Mouse (Mus musculus) embryonic facial prominence, embryonic 12.5 days (tissue): Measurements from ENCODE around the gene Ap4m1. TPM values are rescaled to one million over a fixed set of nuclear protein-coding genes. Genes with fewer than 3 reads are reported as not detected.

Experiments used
- ATAC-seq: fragments of 200-750 bp; cut with Nextera tagmentation; 2 replicates; pipeline ENCODE4 v1.8.0; 2017; ENCODE audit not compliant: insufficient number of reproducible peaks, insufficient read depth, low FRiP score, low TSS enrichment
- H3K27ac ChIP-seq: fragments of 300-500 bp; sonication (generic); 2 replicates; pipeline ENCODE4 v1.5.1; 2016; ENCODE audit warnings: mild to moderate bottlenecking
- H3K27me3 ChIP-seq: fragments of 300-500 bp; sonication (generic); 2 replicates; pipeline ENCODE4 v1.6.1; 2016; ENCODE audit warnings: mild to moderate bottlenecking, moderate library complexity
- H3K36me3 ChIP-seq: fragments of 300-500 bp; sonication (generic); 2 replicates; pipeline ENCODE4 v1.6.1; 2016; ENCODE audit warnings: mild to moderate bottlenecking
- H3K4me1 ChIP-seq: fragments of 300-500 bp; sonication (generic); 2 replicates; pipeline ENCODE4 v1.6.1; 2016
- H3K4me2 ChIP-seq: fragments of 300-500 bp; sonication (generic); replicated peaks from 2 replicates; pipeline ENCODE4 v1.6.1; 2016; ENCODE audit warnings: mild to moderate bottlenecking, moderate library complexity
- H3K4me3 ChIP-seq: fragments of 300-500 bp; sonication (generic); 2 replicates; pipeline ENCODE4 v1.5.1; 2016; ENCODE audit warnings: mild to moderate bottlenecking
- H3K9ac ChIP-seq: fragments of 300-500 bp; sonication (generic); 2 replicates; pipeline ENCODE4 v1.6.1; 2016; ENCODE audit warnings: mild to moderate bottlenecking, moderate library complexity
- H3K9me3 ChIP-seq: fragments of 300-500 bp; sonication (generic); 2 replicates; pipeline ENCODE4 v1.6.1; 2016; ENCODE audit warnings: mild to moderate bottlenecking, moderate library complexity
- WGBS: fragments of 180-500 bp; shearing (Covaris S2); methylation state at CpG from one replicate; pipeline ENCODE4 v1.1.7; 2016; 5-methylcytosine and 5-hydroxymethylcytosine counted together
- polyA plus RNA-seq: library from polyadenylated mRNA; unstranded; fragments of >200 nt; fragmentation: Nextera tagmentation; extraction: Ambion mirVana; gene quantifications from 2 replicates; pipeline ENCODE4 v1.2.1, GENCODE M21; 2016

The Ap4m1 gene
- polyA plus RNA-seq, 1 experiment from 2014 or later = 30.1 TPM

DNA sequence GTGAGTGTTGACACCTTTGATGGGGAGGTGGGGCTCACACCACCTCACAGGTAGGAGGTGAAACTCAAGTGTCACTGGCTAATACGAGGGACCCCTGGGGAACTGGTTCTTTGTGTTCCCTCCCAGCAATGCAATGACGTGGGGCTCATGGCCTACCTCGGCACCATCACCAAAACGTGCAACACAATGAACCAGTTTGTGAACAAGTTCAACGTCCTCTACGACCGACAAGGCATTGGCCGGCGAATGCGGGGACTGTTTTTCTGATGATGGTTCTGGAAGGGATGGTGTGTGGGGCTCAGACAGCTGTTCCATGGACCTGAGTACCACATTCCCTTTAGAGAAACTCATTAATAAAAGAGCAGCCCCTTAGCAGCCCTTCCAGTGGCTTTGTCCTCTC, 8.2 kb upstream of the Ap4m1 start:
- 75% methylated on average over 10 of the region's 10 CpGs for WGBS
- no peak overlapping the region for H3K4me3 ChIP-seq

DNA sequence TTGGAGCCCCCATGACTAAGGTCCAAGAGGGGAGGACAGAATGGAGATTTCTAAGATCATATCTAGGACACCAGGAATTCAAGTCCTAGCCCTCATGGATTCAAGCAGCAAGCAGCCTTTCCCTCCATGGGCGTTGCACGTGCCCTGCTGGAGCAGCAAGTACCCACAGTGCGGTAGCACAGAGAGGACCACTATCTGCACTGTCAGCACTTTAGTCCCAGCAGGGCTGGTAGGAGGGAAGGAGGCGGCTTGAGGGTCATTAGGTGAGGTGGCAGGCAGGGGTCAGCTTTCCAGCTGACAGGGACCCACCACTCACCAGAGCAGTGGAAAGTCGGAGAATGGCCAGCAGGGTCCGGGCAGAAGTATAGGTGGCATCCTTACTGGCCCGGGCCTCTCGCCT, 6.2 kb upstream of the Ap4m1 start:
- Histone ChIP-seq H3K9ac (no peak overlapping the region), H3K4me2 (no peak overlapping the region), H3K9me3 (no peaks in the 10 kb centered on the region), H3K36me3 (peaks cover 70% of the 10 kb centered on the region), H3K4me1 (peaks cover 18% of the 10 kb centered on the region), H3K27me3 (no peaks in the 10 kb centered on the region), H3K4me3 (no peak overlapping the region), H3K27ac (no peak overlapping the region)
- WGBS = 83% methylated on average over 8 of the region's 8 CpGs
- no peak for ATAC-seq

More for the DNA sequence above, 8.2 kb upstream of the Ap4m1 start:
- no peak for ATAC-seq
- Histone ChIP-seq H3K27ac (no peak overlapping the region), H3K4me2 (no peak overlapping the region), H3K9me3 (no peaks in the 10 kb centered on the region), H3K36me3 (peaks cover 63% of the 10 kb centered on the region), H3K4me1 (peaks cover 9% of the 10 kb centered on the region), H3K27me3 (no peaks in the 10 kb centered on the region), H3K9ac (no peak overlapping the region)

DNA sequence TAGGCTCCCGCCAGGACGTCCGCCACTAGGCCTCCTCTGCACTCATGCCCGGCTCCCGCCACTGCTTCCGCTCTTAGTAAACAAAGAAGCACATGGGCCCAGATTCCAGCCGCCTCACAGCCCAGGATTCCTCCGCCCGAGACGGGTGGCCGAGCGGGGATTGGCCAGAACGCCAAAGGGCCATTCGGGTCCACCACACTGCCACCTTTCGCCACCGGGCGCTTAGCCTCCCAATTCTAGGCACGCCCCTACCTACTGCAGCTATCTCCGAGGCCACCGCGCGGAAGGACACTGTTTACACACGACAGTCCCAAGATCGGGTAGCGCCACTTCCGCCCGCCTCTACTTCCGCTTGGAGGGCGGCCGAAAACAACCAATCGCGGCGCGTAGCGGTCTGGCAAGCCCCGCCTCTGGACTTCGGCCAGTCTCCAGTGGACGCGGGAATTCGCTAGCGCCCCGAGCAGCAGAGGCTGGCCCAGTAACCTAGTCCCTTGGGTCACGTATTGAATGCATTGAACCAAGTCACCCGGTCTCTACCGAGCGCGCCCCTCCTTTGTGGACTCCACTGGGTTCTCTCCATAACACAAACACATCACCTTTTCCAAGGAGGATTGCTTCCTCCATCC, 753 bp upstream of the Ap4m1 start:
- no peaks in the 10 kb centered on the region for H3K9me3 ChIP-seq
- peak overlapping the region; percentile 82 for H3K4me2 ChIP-seq
- under 1% methylated on average over 47 of the region's 47 CpGs for WGBS
- peaks cover 19% of the 10 kb centered on the region for H3K4me1 ChIP-seq
- H3K36me3 ChIP-seq = peaks cover 57% of the 10 kb centered on the region
- no peaks in the 10 kb centered on the region for H3K27me3 ChIP-seq
- H3K9ac ChIP-seq = peak overlapping the region; percentile 83
- peak; percentile 84 for ATAC-seq
- peak overlapping the region; percentile 95 for H3K27ac ChIP-seq
- H3K4me3 ChIP-seq = peak overlapping the region; percentile 87

DNA sequence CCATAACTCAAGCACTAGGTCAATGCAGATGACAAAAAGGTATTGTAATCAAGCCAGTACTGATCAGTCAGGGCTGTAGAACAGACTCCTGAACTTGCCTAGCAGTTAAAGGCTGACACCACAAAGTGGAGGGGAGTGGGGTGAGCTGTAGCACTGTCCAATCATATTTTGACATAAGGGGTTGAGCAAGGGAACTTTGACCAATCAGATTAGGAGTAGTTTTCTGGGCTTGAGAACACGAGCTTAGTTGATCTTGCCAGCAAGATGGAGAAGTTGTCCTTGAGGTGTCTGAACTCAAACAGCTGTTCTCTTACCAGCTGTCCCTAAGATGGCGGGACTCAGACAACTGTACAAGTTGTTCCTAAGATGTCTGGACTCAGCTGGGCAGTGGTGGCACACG, 1.4 kb downstream of the Ap4m1 start:
- Histone ChIP-seq H3K27ac (no peak overlapping the region), H3K9me3 (no peaks in the 10 kb centered on the region), H3K36me3 (peaks cover 57% of the 10 kb centered on the region), H3K4me2 (peak overlapping the region; percentile 82), H3K4me1 (peaks cover 19% of the 10 kb centered on the region), H3K27me3 (no peaks in the 10 kb centered on the region), H3K4me3 (peak overlapping the region; percentile 87; the same call in 1 of the 2 replicates), H3K9ac (no peak overlapping the region)
- ATAC-seq = no peak
- WGBS = 82% methylated on average over 3 of the region's 3 CpGs

DNA sequence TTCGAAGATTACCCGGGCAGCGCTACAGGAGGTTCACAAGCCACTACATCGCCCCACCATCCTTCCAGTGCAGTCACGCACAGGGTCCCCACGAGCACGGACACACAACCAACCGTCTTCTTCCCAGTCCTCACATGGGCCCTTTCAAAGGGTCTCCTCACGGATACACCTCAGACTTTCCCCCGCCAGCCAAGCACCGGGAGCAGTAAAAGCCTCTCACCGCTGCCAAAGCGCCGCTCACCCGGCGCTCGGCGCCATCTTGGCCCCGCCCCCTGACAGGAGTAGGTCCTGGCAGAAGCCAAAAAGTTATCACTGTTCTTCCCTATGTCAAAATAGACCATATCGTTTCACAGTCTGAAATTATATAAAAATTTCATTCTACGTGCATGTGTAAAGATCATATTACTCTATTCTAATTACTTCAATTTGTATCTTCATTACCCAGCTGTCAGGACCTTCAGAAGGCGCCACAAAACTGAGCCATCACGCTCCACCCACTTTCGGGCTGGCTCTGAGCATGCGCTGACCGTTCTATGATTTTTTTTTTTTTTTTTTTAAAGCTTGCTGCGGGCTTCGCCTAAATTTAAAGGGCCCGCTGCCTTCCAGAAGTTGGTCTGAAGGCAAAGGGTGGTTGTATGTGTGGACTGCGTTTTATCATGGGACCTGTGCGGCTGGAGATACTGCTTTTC, 15.3 kb downstream of the Ap4m1 start, which contains the start of the genes Taf6 and Cnpy4:
TSS of gene Taf6 (minus strand) at position 502 of the 689 bp plus-strand sequence.
TSS of gene Cnpy4 (plus strand) at position 536 of the 689 bp plus-strand sequence.
- Histone ChIP-seq H3K4me3 (peak within 1 kb of the TSS; percentile 69), H3K4me2 (peak within 1 kb of the TSS; percentile 72), H3K36me3 (peaks cover 41% of the 10 kb centered on the region), H3K9me3 (no peaks in the 10 kb centered on the region), H3K9ac (peak within 1 kb of the TSS; percentile 81), H3K4me1 (no peaks in the 10 kb centered on the region; the same call in 1 of the 2 replicates), H3K27me3 (no peaks in the 10 kb centered on the region), H3K27ac (peak within 1 kb of the TSS; percentile 78; the same call in 1 of the 2 replicates)
- peak; percentile 80 for ATAC-seq
- WGBS = under 1% methylated on average over 31 of the region's 31 CpGs

DNA sequence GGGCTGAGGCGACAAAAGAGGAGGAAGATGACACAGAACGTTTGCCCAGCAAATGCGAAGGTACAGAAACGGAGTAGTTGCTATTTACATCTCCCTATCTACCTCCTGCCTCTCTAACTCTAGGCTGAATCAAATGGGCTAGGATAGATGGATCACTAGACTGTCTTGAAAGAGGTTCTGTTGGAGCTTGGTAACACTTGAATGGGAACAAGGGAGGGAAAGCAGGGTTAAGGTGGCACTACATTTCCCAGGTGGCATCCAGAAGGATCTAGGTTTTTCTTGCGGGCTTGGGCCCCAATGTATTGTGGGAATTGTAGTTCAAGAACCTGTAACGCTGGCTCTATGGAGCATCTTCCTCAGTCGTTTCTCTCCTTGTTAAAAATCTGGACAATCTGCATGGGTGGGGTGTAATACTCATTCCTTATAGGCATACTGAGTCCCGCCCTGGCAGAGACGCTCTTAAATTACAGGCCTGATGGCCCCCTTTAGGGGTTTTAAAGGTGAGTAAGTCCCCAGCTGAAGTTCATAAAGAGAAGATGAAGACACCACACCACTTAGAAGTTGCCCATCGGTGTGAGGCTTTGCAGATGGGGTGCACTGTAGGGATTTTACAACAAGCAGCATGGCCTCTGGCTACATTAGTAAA, 16.0 kb downstream of the Ap4m1 start:
- ATAC-seq = peak; percentile 75
- peak overlapping the region; percentile 72 for H3K4me2 ChIP-seq
- peak overlapping the region; percentile 78; the same call in 1 of the 2 replicates for H3K27ac ChIP-seq
- H3K27me3 ChIP-seq = no peaks in the 10 kb centered on the region
- H3K4me1 ChIP-seq = no peaks in the 10 kb centered on the region; the same call in 1 of the 2 replicates
- no peaks in the 10 kb centered on the region for H3K9me3 ChIP-seq
- H3K4me3 ChIP-seq = peak overlapping the region; percentile 69
- under 1% methylated on average over 10 of the region's 10 CpGs for WGBS
- peak overlapping the region; percentile 74 for H3K9ac ChIP-seq
- H3K36me3 ChIP-seq = peaks cover 41% of the 10 kb centered on the region

DNA sequence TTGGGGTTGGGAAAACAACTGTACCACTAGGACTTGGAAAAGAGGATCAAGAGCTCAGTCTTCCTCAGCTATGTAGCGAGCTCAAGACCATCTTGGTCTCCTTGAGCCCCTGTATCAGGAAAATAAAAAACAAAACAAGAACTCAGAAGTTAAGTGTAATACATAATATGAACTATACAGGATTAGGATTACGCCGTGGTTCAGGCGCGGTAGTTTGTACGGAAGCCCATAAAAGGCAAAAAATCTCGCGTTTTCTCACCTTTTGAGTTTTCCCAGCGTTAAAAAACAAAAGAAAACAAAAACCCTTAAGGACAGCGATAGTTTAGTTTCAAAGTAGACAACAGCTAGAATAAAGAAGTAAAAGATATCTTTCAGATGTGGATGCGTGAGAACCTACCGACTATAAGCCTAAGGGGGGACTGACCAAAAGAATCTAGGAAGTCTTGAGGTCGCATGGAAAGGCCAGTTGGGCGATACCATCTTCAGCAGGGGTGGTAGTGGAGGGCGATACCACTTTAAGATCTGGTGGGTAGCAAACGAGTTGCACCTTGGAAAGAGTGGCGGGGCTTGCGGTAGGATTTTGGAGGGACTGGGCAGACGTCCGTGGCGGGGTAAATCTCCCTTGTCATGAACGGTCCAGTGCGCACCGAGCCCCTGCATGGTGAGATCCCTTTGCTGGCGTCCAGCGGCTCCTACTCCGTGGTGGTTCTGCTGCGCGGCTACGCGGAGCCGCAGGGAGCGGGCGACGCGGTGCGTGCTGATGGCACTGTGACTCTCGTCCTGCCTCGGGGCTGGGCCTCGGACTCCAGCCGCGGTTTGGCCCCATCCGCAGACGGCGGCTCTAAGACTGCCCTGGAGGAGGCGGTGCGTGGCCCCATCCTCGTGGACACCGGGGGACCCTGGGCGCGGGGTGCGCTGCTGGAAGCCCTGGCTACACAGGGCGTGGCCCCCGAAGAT, 22.2 kb downstream of the Ap4m1 start, which contains the start of gene Mblac1:
TSS of gene Mblac1 (plus strand) at position 544 of the 957 bp plus-strand sequence.
- no peaks in the 10 kb centered on the region for H3K9me3 ChIP-seq
- H3K4me1 ChIP-seq = no peaks in the 10 kb centered on the region
- peaks cover 33% of the 10 kb centered on the region for H3K36me3 ChIP-seq
- peak within 1 kb of the TSS; percentile 68 for H3K4me3 ChIP-seq
- peak within 1 kb of the TSS; percentile 88 for H3K4me2 ChIP-seq
- 7% methylated on average over 54 of the region's 54 CpGs for WGBS
- peak within 1 kb of the TSS; percentile 89 for H3K9ac ChIP-seq
- peak; percentile 42 for ATAC-seq
- H3K27ac ChIP-seq = peak within 1 kb of the TSS; percentile 78
- no peaks in the 10 kb centered on the region for H3K27me3 ChIP-seq

DNA sequence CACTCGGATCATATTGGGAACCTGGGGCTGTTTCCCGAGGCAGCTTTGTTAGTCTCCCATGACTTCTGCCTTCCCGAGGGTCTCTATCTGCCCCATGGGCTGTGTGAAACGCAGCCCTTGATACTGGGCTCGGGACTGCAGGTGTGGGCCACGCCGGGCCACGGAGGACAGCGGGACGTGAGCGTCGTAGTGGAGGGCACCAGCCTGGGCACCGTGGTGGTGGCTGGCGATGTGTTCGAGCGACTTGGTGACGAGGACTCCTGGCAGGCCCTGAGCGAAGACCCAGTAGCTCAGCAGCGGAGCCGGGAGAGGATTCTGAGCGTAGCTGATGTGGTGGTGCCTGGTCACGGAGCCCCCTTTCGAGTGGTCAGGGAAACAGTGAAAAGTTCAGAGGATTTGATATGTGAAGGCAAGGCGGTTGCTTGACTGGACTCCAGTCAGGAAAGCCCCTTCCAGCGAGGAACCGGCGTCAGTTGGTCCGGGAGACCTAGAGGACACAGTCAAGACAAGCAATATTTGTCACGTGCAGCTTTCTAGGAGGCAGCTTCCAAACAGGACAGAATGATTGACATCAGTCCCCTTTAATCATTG, 23.0 kb downstream of the Ap4m1 start:
- Histone ChIP-seq H3K36me3 (peaks cover 28% of the 10 kb centered on the region), H3K27me3 (no peaks in the 10 kb centered on the region), H3K27ac (peak overlapping the region; percentile 78), H3K9me3 (no peaks in the 10 kb centered on the region), H3K4me3 (peak overlapping the region; percentile 68), H3K4me2 (peak overlapping the region; percentile 88), H3K4me1 (no peaks in the 10 kb centered on the region), H3K9ac (peak overlapping the region; percentile 89)
- 1% methylated on average over 29 of the region's 29 CpGs for WGBS
- ATAC-seq = peak; percentile 50

DNA sequence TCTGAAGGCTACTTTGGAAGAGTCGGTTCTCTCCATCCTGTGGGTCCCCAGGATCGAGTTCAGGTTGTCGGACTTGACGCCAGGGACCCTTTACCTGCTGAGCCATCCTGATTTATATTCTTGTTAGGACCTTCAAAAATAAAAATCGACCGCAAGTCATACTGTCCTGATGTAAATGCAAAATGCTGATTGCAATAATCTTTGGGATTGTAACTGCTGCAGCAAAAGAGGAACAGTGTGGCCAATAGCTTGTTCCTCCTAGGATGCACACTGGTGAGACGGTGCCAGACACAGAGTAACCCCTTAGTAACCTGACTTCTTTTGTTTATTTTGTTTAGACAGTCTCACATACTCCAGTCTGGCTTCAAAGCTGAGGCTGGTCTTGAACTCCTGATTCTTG, 23.7 kb downstream of the Ap4m1 start:
- no peak overlapping the region for H3K9ac ChIP-seq
- H3K4me3 ChIP-seq = peak overlapping the region; percentile 68; the same call in 1 of the 2 replicates
- peak overlapping the region; percentile 88 for H3K4me2 ChIP-seq
- H3K36me3 ChIP-seq = peaks cover 25% of the 10 kb centered on the region
- WGBS = 75% methylated on average over 7 of the region's 7 CpGs
- H3K4me1 ChIP-seq = no peaks in the 10 kb centered on the region
- H3K27ac ChIP-seq = no peak overlapping the region
- ATAC-seq = no peak
- H3K9me3 ChIP-seq = no peaks in the 10 kb centered on the region
- no peaks in the 10 kb centered on the region for H3K27me3 ChIP-seq

DNA sequence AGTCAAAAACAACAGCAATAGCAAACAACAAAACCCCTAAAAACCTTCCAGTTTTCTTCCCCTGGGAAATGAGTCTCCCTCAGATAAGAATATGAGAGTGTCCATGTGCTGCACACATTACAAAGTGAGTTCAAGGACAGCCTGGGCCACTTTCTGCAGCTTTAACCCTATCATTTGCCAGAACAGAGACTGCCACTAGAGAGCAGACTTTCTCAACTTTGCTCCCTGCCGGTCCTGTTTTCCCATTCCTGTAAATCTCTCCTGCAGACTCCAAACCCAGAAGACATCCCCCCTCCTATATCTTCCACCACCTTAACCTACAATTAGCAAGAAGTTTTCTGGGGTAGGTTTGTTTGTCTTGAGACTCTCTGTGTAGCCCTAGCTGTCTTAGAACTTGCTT, 27.8 kb downstream of the Ap4m1 start:
- ATAC-seq = no peak
- H3K4me1 ChIP-seq = no peaks in the 10 kb centered on the region
- WGBS = 27% methylated on average over 1 of the region's 1 CpGs
- no peak overlapping the region for H3K27ac ChIP-seq
- no peaks in the 10 kb centered on the region for H3K9me3 ChIP-seq
- no peaks in the 10 kb centered on the region for H3K27me3 ChIP-seq
- H3K4me3 ChIP-seq = no peak overlapping the region
- H3K4me2 ChIP-seq = no peak overlapping the region
- H3K9ac ChIP-seq = no peak overlapping the region
- H3K36me3 ChIP-seq = no peaks in the 10 kb centered on the region
